Mouse (Mus musculus) kidney, postnatal 10 days (tissue): ENCODE results near the gene Bex1.
A peak's percentile ranks its signal among the peaks of the same experiment; 100 is the strongest.

Experiments used
- DNase-seq: peaks from one replicate; pipeline ENCODE4 v3.0.0; 2021; ENCODE audit warnings: mixed read lengths

The Bex1 gene

DNA sequence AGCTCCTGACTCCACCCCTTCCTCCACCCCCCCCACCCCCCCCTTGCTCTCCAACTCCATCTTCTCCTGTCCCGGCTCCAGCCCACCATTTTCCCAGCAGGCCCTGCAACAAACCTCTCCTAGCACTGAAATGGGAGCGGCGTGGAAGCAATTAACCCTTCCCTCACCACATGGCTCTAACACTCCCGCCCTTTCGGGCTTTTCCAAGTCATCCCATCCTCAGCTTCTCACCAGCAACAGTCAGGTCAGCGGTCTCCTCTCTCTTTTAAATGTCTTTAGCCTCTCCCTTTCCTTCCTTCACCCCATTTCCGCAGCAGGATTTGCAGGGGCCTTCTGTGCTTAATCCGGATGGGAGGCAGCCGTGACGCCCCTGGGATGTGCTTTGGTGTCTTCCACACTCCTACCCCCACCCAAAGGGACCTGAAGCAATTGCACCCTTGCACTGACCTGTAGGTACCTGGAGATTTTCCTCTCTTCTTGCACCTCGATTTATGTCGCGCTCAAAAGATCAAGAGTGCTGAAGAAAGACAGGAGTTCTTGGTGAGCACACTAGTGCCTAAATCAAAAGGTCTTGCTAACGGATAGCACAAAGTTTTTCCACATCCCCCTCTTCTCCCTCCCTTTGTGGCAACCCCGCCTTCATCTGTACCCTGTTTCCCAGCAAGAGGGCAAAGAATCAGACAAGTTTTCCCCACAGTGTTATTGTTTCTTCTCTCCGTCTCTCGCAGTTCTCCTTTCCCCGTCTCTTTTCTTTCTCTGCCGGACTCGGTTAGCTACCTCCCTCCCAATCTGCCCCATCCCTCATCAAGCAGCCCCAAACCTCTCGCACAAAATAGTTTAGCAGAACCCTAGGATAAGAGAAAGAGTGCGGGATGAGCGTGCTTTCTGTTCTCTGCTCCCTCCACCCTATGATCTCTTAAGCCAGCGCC is 43.9 kb downstream of the Bex1 start:
- peak; percentile 76 for DNase-seq

DNA sequence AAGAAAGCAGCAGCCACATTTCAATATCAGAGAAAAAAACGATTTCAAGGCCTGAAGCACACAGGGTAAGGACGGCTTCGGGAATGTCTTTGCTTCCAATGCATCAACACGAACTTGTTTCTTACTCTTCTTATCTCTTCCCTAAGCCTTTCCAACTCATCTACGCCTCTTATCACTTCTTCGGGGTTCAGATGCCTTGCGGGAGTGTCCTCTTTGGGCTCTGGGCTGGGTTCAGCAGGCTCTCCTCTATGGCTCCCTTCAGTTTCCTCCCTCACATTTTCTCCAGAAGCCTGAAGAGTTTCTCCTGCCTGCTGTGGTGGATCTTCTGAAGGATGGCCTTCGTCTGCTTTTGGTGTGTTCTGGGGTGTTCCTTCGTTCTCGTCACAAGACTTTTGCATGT is 44.7 kb downstream of the Bex1 start:
- DNase-seq = no peak
